Mouse (Mus musculus): ENCODE measurements at regions not wholly inside any gene's neighbourhood (a gene's known extent, or its start where the extent isn't known, plus 50 kb on each side); places are given as distances from the start of the nearest gene placed in this dataset.

DNA sequence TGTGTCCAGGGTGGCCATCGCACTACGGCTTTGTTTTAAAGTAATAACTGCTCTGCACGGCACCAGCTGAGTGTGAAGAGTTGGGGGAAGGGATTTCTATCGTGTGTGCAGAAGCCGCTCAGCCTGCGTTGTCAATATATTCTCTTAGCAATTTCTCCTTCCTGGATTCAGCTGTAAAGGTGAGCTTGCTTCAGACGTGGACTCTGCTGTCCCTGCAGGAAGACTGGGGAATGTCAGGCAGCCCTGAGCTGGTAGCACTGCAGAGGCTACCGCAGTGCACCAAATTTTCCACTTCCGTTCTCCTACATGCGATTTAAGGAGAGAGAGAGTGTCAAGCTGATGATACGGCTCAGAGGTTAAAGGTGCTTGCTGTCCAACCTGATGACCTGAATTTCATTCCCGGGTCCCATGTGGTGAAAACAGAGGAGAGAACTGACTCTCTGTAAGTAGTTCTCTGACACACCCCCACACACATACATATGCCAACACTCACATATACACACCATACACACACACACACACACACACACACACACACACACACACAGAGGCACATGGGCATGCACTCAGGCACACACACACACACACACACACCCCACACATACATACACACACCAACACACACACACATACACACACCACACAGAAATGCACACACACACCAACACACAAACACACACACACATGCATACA lies 59.9 kb upstream of the Prelid3b start:
- DNase-seq (ENCODE audit: low spot score in 2 of 2), result no peak

GRCm38 (mm10) chr2:174540717-174541116 lies 67.8 kb upstream of the Prelid3b start:
- DNase-seq (ENCODE audit: low spot score in 2 of 2), result no peak

GRCm38 (mm10) chr2:174547207-174547606 lies 74.3 kb upstream of the Prelid3b start:
- DNase-seq (ENCODE audit: low spot score in 2 of 2), result no peak

DNA sequence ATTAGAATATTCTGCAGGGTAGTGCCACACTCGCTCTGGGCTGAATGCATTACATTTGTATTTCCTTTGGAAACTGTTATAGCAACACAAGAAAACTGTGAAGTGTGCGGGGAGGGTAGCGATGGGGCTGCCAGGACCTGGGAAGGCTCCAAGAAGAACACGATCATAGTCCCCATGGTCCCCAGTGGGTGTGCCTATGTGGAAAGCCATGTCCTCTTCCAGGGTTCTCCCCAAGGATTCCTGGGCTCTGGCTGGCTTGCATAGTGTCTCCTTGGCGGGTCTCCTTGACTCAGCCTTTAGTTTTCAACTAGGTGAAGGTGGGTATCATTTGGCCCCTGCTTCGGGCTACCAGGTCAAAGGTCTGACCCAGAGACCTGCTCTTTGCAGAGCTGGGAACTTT lies 74.8 kb upstream of the Prelid3b start:
- no peak for DNase-seq (ENCODE audit: low spot score in 2 of 2)

- no peak for DNase-seq (ENCODE audit: low spot score in 2 of 2)
These were observed 75.9 kb upstream of the Prelid3b start for GRCm38 (mm10) chr2:174548776-174549175.

DNA sequence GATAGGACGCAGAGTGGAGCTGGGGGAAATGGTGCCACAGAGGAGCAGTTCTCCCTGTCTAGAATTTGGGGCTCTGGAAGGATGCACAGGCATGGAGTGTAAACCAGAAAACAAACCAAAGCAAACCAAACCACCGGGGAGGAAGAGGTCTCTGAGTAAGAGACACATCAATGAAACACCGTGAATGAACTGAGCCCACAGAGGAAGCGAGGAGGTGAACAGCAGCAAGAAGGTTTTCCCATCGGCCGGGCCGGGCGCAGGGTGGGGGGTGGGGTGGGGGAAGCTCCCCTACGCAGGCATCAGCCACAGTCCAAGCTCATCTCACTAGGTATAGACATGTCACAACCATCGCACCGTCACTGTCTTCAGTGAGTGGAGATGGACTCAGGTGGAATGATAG lies 82.9 kb upstream of the Prelid3b start:
- no peak for DNase-seq (ENCODE audit: low spot score in 2 of 2)

GRCm38 (mm10) chr2:174561828-174562429 lies 81.4 kb upstream of the Zfp831 start:
- DNase-seq (ENCODE audit: low spot score in 2 of 2), result no peak

DNA sequence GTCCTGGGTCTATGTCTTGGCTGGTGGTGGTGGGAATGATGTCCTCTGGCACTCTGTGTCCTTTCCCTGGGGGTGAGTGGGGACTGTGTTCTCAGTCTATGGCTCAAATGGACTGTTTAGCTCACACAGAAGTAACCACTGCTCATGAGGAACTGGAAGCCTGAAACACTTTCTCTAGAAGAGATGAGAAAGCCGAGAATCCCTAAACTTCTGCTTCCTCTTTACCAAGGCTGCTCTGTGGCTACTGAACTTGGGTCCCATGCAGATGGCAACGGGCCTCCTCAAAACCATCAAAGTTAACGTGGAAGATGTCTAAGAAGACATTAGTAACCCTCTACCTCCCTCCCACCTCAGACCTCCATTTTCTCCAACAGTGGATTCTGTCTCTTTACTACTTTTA lies 79.4 kb upstream of the Zfp831 start:
- no peak for DNase-seq (ENCODE audit: low spot score in 2 of 2)

GRCm38 (mm10) chr2:174564817-174565216 lies 78.5 kb upstream of the Zfp831 start:
- no peak for DNase-seq (ENCODE audit: low spot score in 2 of 2)

DNA sequence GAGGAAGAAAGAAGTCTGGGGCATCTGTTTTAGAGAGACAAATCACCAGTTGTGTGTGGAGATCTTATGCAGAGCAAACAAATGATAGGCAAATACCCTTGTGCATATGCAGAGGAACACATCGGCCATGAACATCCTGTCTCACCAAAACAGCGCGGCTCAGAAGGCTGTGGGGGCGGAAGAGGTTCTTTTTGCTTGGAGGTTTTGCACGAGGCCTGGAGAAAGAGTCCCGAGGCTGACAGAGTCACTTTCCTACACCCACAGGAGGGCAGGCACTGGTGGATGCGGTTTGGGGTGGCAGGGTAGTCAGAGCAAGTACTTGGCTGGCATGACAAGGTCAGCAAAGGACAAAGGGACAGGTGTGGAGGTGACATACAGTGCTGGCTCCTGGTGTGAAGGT lies 77.4 kb upstream of the Zfp831 start:
- DNase-seq (ENCODE audit: low spot score in 2 of 2), result peak; percentile 12 to 22

- DNase-seq (ENCODE audit: low spot score in 2 of 2), result no peak
These were observed 76.6 kb upstream of the Zfp831 start for GRCm38 (mm10) chr2:174566752-174567151.

GRCm38 (mm10) chr2:174574804-174575507 lies 68.4 kb upstream of the Zfp831 start:
- DNase-seq (ENCODE audit: low spot score in 2 of 2), result no peak

DNA sequence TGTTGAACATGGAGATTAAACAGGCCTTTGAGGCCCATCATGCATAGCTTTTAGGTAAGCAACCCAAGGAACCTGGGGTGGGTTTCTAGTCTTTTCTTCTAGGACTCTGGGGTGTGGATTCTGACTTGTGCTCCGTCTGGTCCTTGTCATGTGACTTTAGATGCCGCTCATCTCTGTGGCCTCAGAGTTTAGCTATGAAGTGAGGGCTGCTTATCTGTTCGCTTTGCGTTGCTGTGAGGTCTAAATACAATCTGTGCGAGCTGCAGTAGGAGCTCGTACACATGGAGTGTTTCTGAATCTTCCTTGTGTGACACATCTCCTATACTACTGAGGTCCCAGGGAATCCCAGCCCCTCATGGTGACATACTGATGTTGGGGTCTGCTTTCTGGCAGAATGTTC lies 67.8 kb upstream of the Zfp831 start:
- no peak for DNase-seq (ENCODE audit: low spot score in 2 of 2)

DNA sequence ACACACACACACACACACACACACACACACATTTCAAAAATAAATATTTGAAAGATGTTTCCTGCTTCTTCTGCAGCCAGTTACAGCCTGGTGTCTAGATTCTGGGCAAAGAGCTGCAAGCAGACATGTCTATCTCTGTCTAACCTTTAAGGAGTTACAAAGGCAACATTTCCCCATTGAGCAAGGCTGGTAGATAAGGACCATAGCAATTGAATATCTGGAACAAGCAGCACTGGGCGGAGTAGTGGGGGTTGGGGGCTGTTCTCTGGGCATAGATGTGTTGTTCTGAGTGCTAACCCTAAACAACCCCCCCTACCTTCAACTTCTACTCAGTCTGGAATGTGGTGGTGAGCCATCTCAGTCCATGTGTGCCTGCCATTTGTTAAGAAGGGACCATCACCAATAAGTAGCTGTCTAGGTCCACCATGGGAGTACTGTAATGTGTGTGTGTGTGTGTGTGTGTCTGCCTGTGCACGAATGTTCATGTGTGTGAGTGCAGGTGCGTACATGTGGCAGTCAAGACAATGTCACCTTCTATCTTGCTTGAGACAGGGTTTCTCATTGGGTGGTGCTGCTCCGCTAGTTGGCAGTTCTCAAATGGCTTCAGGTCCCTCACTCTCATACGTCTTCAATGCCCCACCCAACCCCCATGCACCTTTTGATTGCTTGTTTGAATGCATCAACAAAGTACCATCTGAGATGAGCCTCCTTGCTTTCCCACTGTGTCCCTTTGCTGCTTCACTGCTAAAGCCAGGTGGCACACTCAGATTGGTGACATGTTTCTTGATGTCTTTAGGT lies 62.2 kb upstream of the Zfp831 start:
- no peak for DNase-seq (ENCODE audit: low spot score in 2 of 2)

DNA sequence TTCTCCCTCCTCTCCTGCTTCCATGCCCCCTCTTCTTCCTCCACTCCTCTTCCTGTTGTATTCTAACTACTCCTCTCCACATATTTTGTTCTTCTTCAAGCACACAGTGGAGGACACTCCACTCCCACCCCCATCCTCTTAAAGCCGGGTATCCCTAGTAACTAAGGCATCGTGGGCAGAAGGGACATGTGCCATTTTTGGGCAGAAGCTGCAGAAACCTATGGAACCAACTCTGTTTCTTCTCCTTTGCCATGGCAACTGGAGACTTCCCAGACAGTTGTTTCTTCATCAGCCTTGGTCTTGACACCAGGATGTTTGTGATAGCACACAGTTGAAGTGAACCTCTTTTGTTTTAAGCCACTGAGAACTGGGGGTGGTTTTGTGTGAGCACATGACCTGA lies 59.1 kb upstream of the Zfp831 start:
- no peak for DNase-seq (ENCODE audit: low spot score in 2 of 2)

All from thymus, postnatal 10 days (tissue).